In the genomic region with DNA sequence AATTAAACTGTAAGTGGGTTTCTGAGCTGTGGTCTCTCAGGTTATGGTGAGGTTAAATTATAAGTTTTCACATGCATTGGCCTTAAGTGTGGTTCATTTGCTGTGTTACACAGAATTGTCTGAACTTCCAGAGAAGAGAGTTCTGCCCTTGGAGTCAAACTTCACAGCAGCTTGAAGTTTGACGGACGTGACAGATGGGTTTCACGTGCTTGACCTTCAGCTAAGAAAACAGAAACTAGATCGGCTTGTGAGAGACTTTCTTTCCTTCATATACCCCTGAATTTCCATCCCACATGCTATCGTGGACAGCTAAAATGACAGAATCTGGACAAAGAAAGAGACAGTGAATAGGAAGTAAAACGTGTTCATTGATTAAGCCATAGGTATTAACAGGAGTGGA, we compare ENCODE assay signal across 21 mouse cellular contexts.
DNase-seq lines count a peak whose midpoint lies in the region; TF ChIP-seq lines count a peak whose summit lies in the region.
"Had no signal": no experiment of that assay in that cellular context is flagged by ENCODE, and none has a peak within 500 bp of the region (broad histone marks: within the 10 kb centered on the region; RNA-seq: fewer than 3 reads in every experiment).

No protein-coding gene starts in this region.

- intact Hi-C loops in heart, postnatal 10 days (cut with DNase I) = no loop called here

- TF ChIP-seq RAD21 in CH12.LX (IDR thresholded peaks at IDR 0.05; ENCODE audit: low read depth, low read length) = no peak

- no peak overlapping the region for H3K9ac ChIP-seq in CH12.LX (ENCODE audit: insufficient read depth, low read depth)
- H3K9ac ChIP-seq: embryonic facial prominence, embryonic 15.5 days; heart, embryonic 15.5 days; hindbrain, embryonic 15.5 days had no signal

- TF ChIP-seq CTCF in CH12.LX (conservative IDR thresholded peaks at IDR 0.05 in 1 of 2, IDR thresholded peaks at IDR 0.05 in 1 of 2; ENCODE audit: low read depth in 2 of 2, low read length in 2 of 2) = no peak

- H3K79me2 ChIP-seq in CH12.LX (replicated peaks; ENCODE audit: control insufficient read depth, extremely low read depth, insufficient read depth, poor library complexity, severe bottlenecking) = no peaks in the 10 kb centered on the region

- in situ Hi-C loops in CH12.LX (cut with MboI; ENCODE audit: low pct_ligation_motif_present, low pct_unique_long_range_greater_than_20kb, low sequenced_read_pairs) = no loop called here

- H3K27ac ChIP-seq in CH12.LX (ENCODE audit: insufficient read depth, low read depth) = no peak overlapping the region
- H3K27ac ChIP-seq: embryonic facial prominence, embryonic 15.5 days; forebrain, embryonic 10.5 days; heart, adult 2 months; heart, embryonic 15.5 days; hindbrain, embryonic 10.5 days; hindbrain, embryonic 15.5 days had no signal

- no peaks in the 10 kb centered on the region for H3K27me3 ChIP-seq in CH12.LX (replicated peaks)
- H3K27me3 ChIP-seq: embryonic facial prominence, embryonic 15.5 days; heart, embryonic 15.5 days; hindbrain, embryonic 15.5 days had no signal

- H3K9me3 ChIP-seq in CH12.LX (replicated peaks; ENCODE audit: low read length) = no peaks in the 10 kb centered on the region
- H3K9me3 ChIP-seq: embryonic facial prominence, embryonic 15.5 days; forebrain, embryonic 10.5 days; heart, embryonic 15.5 days; hindbrain, embryonic 10.5 days; hindbrain, embryonic 15.5 days had no signal

- peak; percentile 55 for DNase-seq in heart, adult 11 months
- DNase-seq in heart, postnatal 10 days = no peak
- no peak for DNase-seq in CH12.LX (ENCODE audit: extremely low read depth)
- DNase-seq in embryo, embryonic 11 days = peak; percentile 21
- DNase-seq in mesoderm, embryonic 11.5 days (ENCODE audit: low read depth, low spot score) = peak; percentile 13
- DNase-seq in lung, adult 18-20 months = no peak
- DNase-seq in T-cell, adult 2 months (ENCODE audit: low spot score) = no peak
- DNase-seq: adrenal gland, postnatal 14 days; B cell, adult 2 months; cerebellum, adult 11-12 months; cerebellum, adult 9-10 months; cerebellum, postnatal 25 days; heart, adult 2 months; kidney, adult 8-10 months had no signal

- TF ChIP-seq POLR2A in CH12.LX (IDR thresholded peaks at IDR 0.05; ENCODE audit: low read depth, low read length) = no peak

- H3K4me2 ChIP-seq in CH12.LX (ENCODE audit: insufficient read depth, low read depth, poor library complexity, severe bottlenecking) = peak overlapping the region; percentile 44; the same call in 1 of the 2 replicates
- H3K4me2 ChIP-seq: embryonic facial prominence, embryonic 15.5 days; heart, embryonic 11.5 days; heart, embryonic 15.5 days; hindbrain, embryonic 15.5 days had no signal

- dilution Hi-C loops in CH12.LX (cut with MboI; ENCODE audit: extremely low pct_ligation_motif_present, extremely low pct_unique_long_range_greater_than_20kb, low sequenced_read_pairs) = no loop called here

- TF ChIP-seq EP300 in CH12.LX (IDR thresholded peaks at IDR 0.05; ENCODE audit: low read length) = no peak

- no peak overlapping the region for H3K4me3 ChIP-seq in CH12.LX (replicated peaks in 1 of 3; ENCODE audit: low read depth in 2 of 3, low read length in 2 of 3, poor library complexity in 1 of 3)
- H3K4me3 ChIP-seq: embryonic facial prominence, embryonic 15.5 days; erythroblast, embryonic 14.5 days; forebrain, embryonic 10.5 days; heart, adult 2 months; heart, embryonic 15.5 days; hindbrain, embryonic 10.5 days; hindbrain, embryonic 15.5 days had no signal

- H3K36me3 ChIP-seq in CH12.LX (replicated peaks in 1 of 2; ENCODE audit: control insufficient read depth in 1 of 2, insufficient read depth in 1 of 2, low read length in 1 of 2) = no peaks in the 10 kb centered on the region
- H3K36me3 ChIP-seq: embryonic facial prominence, embryonic 15.5 days; forebrain, embryonic 10.5 days; heart, embryonic 15.5 days; hindbrain, embryonic 10.5 days; hindbrain, embryonic 15.5 days had no signal

- H3K4me1 ChIP-seq in CH12.LX (ENCODE audit: control insufficient read depth in 1 of 2, insufficient read depth in 2 of 2) = no peaks in the 10 kb centered on the region
- H3K4me1 ChIP-seq: embryonic facial prominence, embryonic 15.5 days; forebrain, embryonic 10.5 days; heart, embryonic 15.5 days; hindbrain, embryonic 10.5 days; hindbrain, embryonic 15.5 days had no signal

TF ChIP-seq in CH12.LX, 34 proteins besides CTCF, POLR2A, EP300 and RAD21:
- peak; percentile 75 for TF ChIP-seq BHLHE40 (IDR thresholded peaks at IDR 0.05; ENCODE audit: low read depth, low read length)
- no peak for TF ChIP-seq SMC3 (IDR thresholded peaks at IDR 0.05; ENCODE audit: low read depth, low read length)

Comparison
In these comparisons a context has a peak if more than half of its experiments do, and no peak if none do; other contexts are left out.
1. DNase-seq: peak in heart, adult 11 months (single experiment), embryo, embryonic 11 days (single experiment) and mesoderm, embryonic 11.5 days (single experiment); none in heart, postnatal 10 days (0 of 2), CH12.LX (single experiment), lung, adult 18-20 months (0 of 2) and T-cell, adult 2 months (single experiment).